Mouse (Mus musculus): Measurements from ENCODE around the gene Lonrf2.

DNA sequence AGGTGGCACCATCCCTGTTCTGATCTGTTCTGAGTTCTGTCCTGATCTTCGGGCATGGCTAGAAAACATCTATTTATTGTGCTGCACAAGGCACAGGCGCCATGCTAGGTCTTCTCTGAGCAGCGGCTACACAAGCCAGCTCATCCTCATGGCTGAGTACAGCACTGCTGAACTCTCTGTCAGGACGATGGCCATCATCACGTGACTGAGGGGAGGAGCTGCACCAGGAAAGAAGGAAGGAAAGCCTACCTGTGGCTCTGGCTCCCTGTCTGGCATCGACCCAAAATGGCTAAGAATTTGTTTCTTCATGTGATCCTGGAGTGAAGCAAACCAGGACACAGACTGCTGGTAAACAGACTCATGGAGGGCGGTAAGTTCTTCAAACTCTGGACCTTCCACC lies 36.1 kb downstream of the Lonrf2 start:
- TF ChIP-seq CTCF (conservative IDR thresholded peaks at IDR 0.05; ENCODE audit: low read length), result no peak
- no peak for TF ChIP-seq NANOG (IDR thresholded peaks at IDR 0.05; ENCODE audit: borderline replicate concordance, low read length)

Data from E14TG2a.4 (cell line).